Mouse (Mus musculus) layer of hippocampus, postnatal 14 days (tissue): Measurements from ENCODE around the gene Foxl1. TPM values are rescaled to one million over a fixed set of nuclear protein-coding genes. Genes with fewer than 3 reads are reported as not detected.

ENCODE experiments used
- DNase-seq, 2 experiments: peaks; one replicate each; pipeline ENCODE4 v3.0.0; 2021 to 2022; ENCODE audit warnings: low spot score in 2 of 2, mixed read lengths in 1 of 2
- microRNA-seq, 2 experiments: library from miRNA; unstranded; fragments of <30 nt; microRNA quantifications; one replicate each; pipeline ENCODE4 v1.2.0; 2021
- total RNA-seq, 2 experiments: library from RNA; stranded (reverse); gene quantifications; 2 replicates each; pipeline ENCODE4 v1.2.3; 2021

The Foxl1 gene
- total RNA-seq, 2 experiments from 2014 or later: not detected

- DNase-seq: no peak
These were observed 36.3 kb downstream of the Foxl1 start for GRCm38 (mm10) chr8:121164017-121164469.

- no peak for DNase-seq
These were observed 40.3 kb downstream of the Foxl1 start for GRCm38 (mm10) chr8:121168033-121168432.

- no peak for DNase-seq
These were observed 42.4 kb downstream of the Foxl1 start for GRCm38 (mm10) chr8:121170116-121170515.

- DNase-seq: peak; percentile 11 to 45
These were observed 43.1 kb downstream of the Foxl1 start for GRCm38 (mm10) chr8:121170626-121171552.

GRCm38 (mm10) chr8:121172567-121172966 is 44.8 kb downstream of the Foxl1 start:
- no peak for DNase-seq

GRCm38 (mm10) chr8:121174178-121174577 is 46.4 kb downstream of the Foxl1 start:
- no peak for DNase-seq

- no peak for DNase-seq
These were observed 47.2 kb downstream of the Foxl1 start for GRCm38 (mm10) chr8:121174721-121175539.

GRCm38 (mm10) chr8:121175540-121176090 is 47.9 kb downstream of the Foxl1 start:
- DNase-seq: no peak

GRCm38 (mm10) chr8:121176291-121176690 is 48.6 kb downstream of the Foxl1 start:
- peak in 1 of 2 experiments; percentile 9 for DNase-seq

Small RNAs within 50 kb of the gene (microRNA-seq; reads per million reads assigned to microRNA genes)
- 0 reads per million in 2 experiments for gene Gm27530

Other genes starting within 250 kb of the Foxl1 start
- 1 to 10 TPM in 1 of 2 experiments, under 1 TPM in 1; 0.92 to 1.5 TPM for gene Foxf1, start 43.6 kb upstream of the Foxl1 start, total RNA-seq
- 10 to 100 TPM; 35.6 to 35.9 TPM for gene Mthfsd, start 19.5 kb upstream of the Foxl1 start, total RNA-seq
- gene Foxc2, start 11.8 kb upstream of the Foxl1 start, total RNA-seq: 1 to 10 TPM in 1 of 2 experiments, under 1 TPM in 1; 0.95 to 1.6 TPM